Mouse (Mus musculus): ENCODE measurements around the gene Tmigd3.

The Tmigd3 gene

GRCm38 (mm10) chr3:105870558-105870957 lies at the start of gene Tmigd3, which contains the start of gene Adora3:
TSS of gene Tmigd3 (plus strand) at chr3:105870903.
TSS of gene Adora3 (plus strand) at chr3:105870858.
- no peak for DNase-seq

- no peak for DNase-seq
These were observed 49.2 kb upstream of the Tmigd3 start for GRCm38 (mm10) chr3:105821504-105821903.

GRCm38 (mm10) chr3:105823609-105824008 lies 47.1 kb upstream of the Tmigd3 start:
- no peak for DNase-seq

GRCm38 (mm10) chr3:105824103-105824502 lies 46.6 kb upstream of the Tmigd3 start:
- peak; percentile 14 to 34 for DNase-seq

GRCm38 (mm10) chr3:105824704-105825103 lies 46.0 kb upstream of the Tmigd3 start:
- no peak for DNase-seq

- DNase-seq: peak; percentile 40 to 53
These were observed 45.1 kb upstream of the Tmigd3 start for GRCm38 (mm10) chr3:105825501-105826161.

GRCm38 (mm10) chr3:105831584-105831983 lies 39.1 kb upstream of the Tmigd3 start:
- no peak for DNase-seq

GRCm38 (mm10) chr3:105835875-105836274 lies 34.8 kb upstream of the Tmigd3 start:
- no peak for DNase-seq

GRCm38 (mm10) chr3:105836883-105837282 lies 33.8 kb upstream of the Tmigd3 start:
- no peak for DNase-seq

GRCm38 (mm10) chr3:105838655-105839054 lies 32.0 kb upstream of the Tmigd3 start:
- DNase-seq: no peak

GRCm38 (mm10) chr3:105839836-105840235 lies 30.9 kb upstream of the Tmigd3 start:
- no peak for DNase-seq

GRCm38 (mm10) chr3:105846294-105847069 lies 24.2 kb upstream of the Tmigd3 start:
- no peak for DNase-seq

- DNase-seq: no peak
These were observed 16.9 kb upstream of the Tmigd3 start for GRCm38 (mm10) chr3:105853781-105854180.

GRCm38 (mm10) chr3:105854786-105855185 lies 15.9 kb upstream of the Tmigd3 start:
- no peak for DNase-seq

- peak; percentile 7 to 17 for DNase-seq
These were observed 13.2 kb upstream of the Tmigd3 start for GRCm38 (mm10) chr3:105857513-105857912.

- no peak for DNase-seq
These were observed 8.8 kb upstream of the Tmigd3 start for GRCm38 (mm10) chr3:105861747-105862366.

GRCm38 (mm10) chr3:105864123-105864522 lies 6.6 kb upstream of the Tmigd3 start:
- DNase-seq: no peak

GRCm38 (mm10) chr3:105865122-105865521 lies 5.6 kb upstream of the Tmigd3 start:
- peak; percentile 21 to 22 for DNase-seq

GRCm38 (mm10) chr3:105868135-105868534 lies 2.6 kb upstream of the Tmigd3 start:
- no peak for DNase-seq

- no peak for DNase-seq
These were observed 1.3 kb downstream of the Tmigd3 start for GRCm38 (mm10) chr3:105872034-105872433.

- no peak for DNase-seq
These were observed 1.9 kb downstream of the Tmigd3 start for GRCm38 (mm10) chr3:105872579-105872978.

- no peak for DNase-seq
These were observed 3.0 kb downstream of the Tmigd3 start for GRCm38 (mm10) chr3:105873451-105874445.
